Mouse (Mus musculus): Measurements from ENCODE around the gene Skap2.

Gene Skap2

GRCm38 (mm10) chr6:51889824-51890223 is 122.5 kb downstream of the Skap2 start:
- CTCF ChIA-PET: no interaction called here

GRCm38 (mm10) chr6:51886902-51887431 is 125.4 kb downstream of the Skap2 start:
- CTCF ChIA-PET: no interaction called here

- CTCF ChIA-PET: interaction anchor here (0.6 kb wide), 2 partner anchors 10 to 614 kb away, joined by 3 read pairs; no protein-coding TSS in a partner anchor
Observed at GRCm38 (mm10) chr6:51882880-51883274, 129.5 kb downstream of the Skap2 start.

- CTCF ChIA-PET: interaction anchor here (0.6 kb wide), 1 partner anchor 614 kb away, joined by 3 read pairs; no protein-coding TSS in a partner anchor
Observed at GRCm38 (mm10) chr6:51882266-51882879, 130.0 kb downstream of the Skap2 start.

- CTCF ChIA-PET: no interaction called here
Observed at GRCm38 (mm10) chr6:51881181-51881968, 131.0 kb downstream of the Skap2 start.

GRCm38 (mm10) chr6:51880778-51881177 is 131.6 kb downstream of the Skap2 start:
- CTCF ChIA-PET: no interaction called here

GRCm38 (mm10) chr6:51878551-51878950 is 133.8 kb downstream of the Skap2 start:
- CTCF ChIA-PET: no interaction called here

- CTCF ChIA-PET: interaction anchor here (0.6 kb wide), 1 partner anchor 29 kb away, joined by 3 read pairs; no protein-coding TSS in a partner anchor
Observed at GRCm38 (mm10) chr6:51876841-51877553, 135.4 kb downstream of the Skap2 start.

- CTCF ChIA-PET: no interaction called here
Observed at GRCm38 (mm10) chr6:51875884-51876626, 136.3 kb downstream of the Skap2 start.

GRCm38 (mm10) chr6:51874035-51874434 is 138.3 kb downstream of the Skap2 start:
- CTCF ChIA-PET: no interaction called here

GRCm38 (mm10) chr6:51871135-51871534 is 141.2 kb downstream of the Skap2 start:
- CTCF ChIA-PET: no interaction called here

GRCm38 (mm10) chr6:51870294-51870693 is 142.1 kb downstream of the Skap2 start:
- CTCF ChIA-PET: no interaction called here

- CTCF ChIA-PET: interaction anchor here (0.6 kb wide), 1 partner anchor 364 kb away, joined by 5 read pairs; no protein-coding TSS in a partner anchor
Observed at GRCm38 (mm10) chr6:51866596-51866995, 145.8 kb downstream of the Skap2 start.

GRCm38 (mm10) chr6:51863508-51863907 is 148.8 kb downstream of the Skap2 start:
- CTCF ChIA-PET: no interaction called here

GRCm38 (mm10) chr6:51860300-51860699 is 152.0 kb downstream of the Skap2 start:
- CTCF ChIA-PET: no interaction called here

GRCm38 (mm10) chr6:51857821-51858220 is 154.5 kb downstream of the Skap2 start:
- CTCF ChIA-PET: interaction anchor here (0.6 kb wide), 1 partner anchor 566 kb away, joined by 4 read pairs; no protein-coding TSS in a partner anchor

GRCm38 (mm10) chr6:51853291-51853690 is 159.1 kb downstream of the Skap2 start:
- CTCF ChIA-PET: no interaction called here

- CTCF ChIA-PET: no interaction called here
Observed at GRCm38 (mm10) chr6:51852643-51853042, 159.7 kb downstream of the Skap2 start.

- CTCF ChIA-PET: no interaction called here
Observed at GRCm38 (mm10) chr6:51851544-51851943, 160.8 kb downstream of the Skap2 start.

- CTCF ChIA-PET: interaction anchor here (0.7 kb wide), 1 partner anchor 1065 kb away, joined by 3 read pairs; no protein-coding TSS in a partner anchor
Observed at GRCm38 (mm10) chr6:51850030-51850817, 162.1 kb downstream of the Skap2 start.

GRCm38 (mm10) chr6:51849561-51849960 is 162.8 kb downstream of the Skap2 start:
- CTCF ChIA-PET: no interaction called here
